Mouse (Mus musculus) layer of hippocampus, postnatal 36 days (tissue): Measurements from ENCODE around the gene Lhpp. TPM values are rescaled to one million over a fixed set of nuclear protein-coding genes. Genes with fewer than 3 reads are reported as not detected.
"Not testable (repeated sequence)": the region's sequence is repeated elsewhere in the genome, so short reads cannot be mapped to it uniquely, and the experiment has no call there.

Experiments used
- DNase-seq, 2 experiments: peaks; one replicate each; pipeline ENCODE4 v3.0.0; 2022
- total RNA-seq, 2 experiments: library from RNA; stranded (reverse); gene quantifications; 2 replicates each; pipeline ENCODE4 v1.2.3; 2021

The Lhpp gene
- total RNA-seq, 2 experiments from 2014 or later, result 25.5 to 26.0 TPM

DNA sequence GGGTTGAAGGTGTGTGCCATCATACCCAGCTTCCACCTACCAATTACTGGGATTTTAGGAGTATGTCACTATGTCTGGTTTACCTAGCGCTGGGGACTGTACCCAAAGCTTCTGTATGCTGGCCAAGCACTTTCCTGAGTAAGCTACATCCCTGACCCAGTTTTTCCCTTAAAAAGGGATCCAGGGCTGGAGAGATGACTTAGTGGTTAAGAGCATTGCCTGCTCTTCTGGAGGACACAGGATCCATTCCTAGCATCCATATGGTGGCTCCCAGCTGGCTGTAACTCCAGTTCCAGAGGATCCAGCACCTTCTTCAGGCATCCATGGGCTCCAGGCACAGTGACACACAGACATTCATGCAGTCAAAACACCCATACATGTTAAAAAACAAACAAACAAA lies 36.1 kb downstream of the Lhpp start:
- no peak for DNase-seq

DNA sequence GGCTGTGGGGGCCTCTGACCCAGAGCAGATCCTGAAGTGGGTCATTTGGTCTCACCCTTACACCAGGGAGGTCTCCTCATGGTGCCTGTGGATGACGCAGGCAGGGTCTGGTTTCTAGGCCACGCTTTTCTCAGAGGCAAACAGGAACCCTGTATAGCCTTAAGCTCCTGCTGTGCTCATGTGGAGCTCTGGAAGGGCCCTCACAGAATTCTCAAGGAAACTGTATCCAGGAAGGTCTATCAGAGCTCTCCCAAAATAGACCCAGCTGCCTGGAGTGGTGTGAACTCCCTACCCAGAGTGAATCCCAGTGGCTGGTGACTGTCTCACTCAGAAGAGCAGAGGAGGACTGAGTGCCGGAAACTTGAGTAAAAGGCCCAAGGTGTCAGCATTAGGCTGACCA lies 44.0 kb downstream of the Lhpp start:
- DNase-seq, result no peak

DNA sequence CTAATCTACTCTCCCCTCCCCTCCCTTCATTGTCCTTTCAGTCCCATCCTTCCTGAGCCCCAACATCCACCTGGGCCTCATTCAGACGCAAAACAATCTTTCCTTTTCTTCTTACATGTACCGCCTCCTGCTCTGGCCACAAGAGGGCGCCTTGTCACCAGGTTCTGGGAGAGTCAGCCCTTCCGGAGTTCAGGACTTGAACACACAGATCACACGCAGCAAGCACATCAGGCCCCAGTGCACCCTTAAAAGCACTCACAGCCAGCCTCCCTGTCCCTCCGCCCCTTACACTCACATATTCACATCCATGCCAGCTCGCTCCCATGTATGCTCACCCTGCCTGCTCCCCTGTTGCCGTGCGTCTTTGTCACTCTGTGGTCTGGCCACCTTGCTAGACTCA lies 45.6 kb downstream of the Lhpp start:
- DNase-seq, result peak; percentile 83 to 86

- DNase-seq, result peak; percentile 83 to 84
Measured at GRCm38 (mm10) chr7:132656548-132656947, 46.1 kb downstream of the Lhpp start.

GRCm38 (mm10) chr7:132657371-132658057 lies 47.1 kb downstream of the Lhpp start:
- DNase-seq, result no peak

DNA sequence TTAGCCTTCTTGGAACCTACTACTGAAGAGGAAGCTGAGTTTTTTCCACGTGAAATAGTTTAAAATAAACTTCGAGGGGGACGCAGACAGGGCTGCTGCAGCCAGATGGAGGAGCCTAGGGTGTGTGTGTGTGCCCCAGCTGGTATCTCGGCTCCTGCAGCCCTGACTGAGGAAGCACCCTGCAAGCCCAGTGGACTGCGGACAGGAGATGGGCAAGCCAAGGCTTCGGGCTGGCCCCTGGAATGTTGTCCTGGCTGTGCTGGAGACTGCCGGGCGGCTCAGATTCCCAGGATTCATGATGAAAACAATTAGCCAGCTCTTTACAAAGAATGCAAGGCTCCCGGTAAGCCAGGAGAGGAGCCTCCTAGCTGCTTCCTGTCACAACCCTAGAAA lies 47.6 kb downstream of the Lhpp start:
- DNase-seq, result no peak

DNA sequence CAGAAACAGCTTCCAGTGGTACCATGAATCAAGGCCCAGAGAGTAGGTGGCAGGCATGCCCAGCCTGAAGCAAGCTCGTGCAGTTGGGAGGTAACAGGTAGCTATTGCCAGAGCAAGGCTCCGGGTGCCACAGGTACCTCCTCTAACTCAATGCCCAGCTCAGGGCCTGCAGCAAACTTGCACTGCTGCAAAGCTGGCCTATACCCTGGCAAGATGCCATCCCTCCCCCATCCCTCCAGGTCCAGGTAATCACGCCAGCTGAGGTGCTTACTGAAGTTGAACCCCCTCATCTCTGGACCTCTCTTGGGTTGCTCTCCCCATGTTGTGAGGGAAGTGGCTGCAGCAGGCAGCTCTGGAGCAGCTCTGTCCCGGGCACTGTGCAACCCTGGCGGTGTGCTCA lies 48.2 kb downstream of the Lhpp start:
- DNase-seq, result no peak

DNA sequence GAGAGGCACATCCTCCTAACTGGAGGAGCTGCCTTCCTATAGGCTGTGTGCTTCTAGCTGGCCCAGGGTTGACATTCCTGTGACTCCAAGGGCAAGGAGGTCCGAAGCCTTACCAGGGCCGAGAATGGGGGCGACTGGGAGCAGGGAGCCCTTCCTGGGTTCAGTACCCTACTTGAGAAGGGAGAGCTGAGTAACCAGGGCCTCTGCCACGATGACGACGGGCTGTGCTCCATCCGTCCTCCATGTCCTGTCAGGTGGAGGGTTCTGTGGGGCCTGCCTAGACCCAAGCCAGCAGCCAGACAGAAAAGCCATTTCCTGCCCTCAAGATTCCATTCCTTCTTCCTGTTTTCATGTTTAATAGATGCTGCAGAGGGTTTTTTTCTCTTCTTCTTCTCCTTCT lies 49.2 kb downstream of the Lhpp start:
- DNase-seq, result no peak

- not testable (repeated sequence) for DNase-seq
Measured at GRCm38 (mm10) chr7:132662831-132663230, 52.4 kb downstream of the Lhpp start.

GRCm38 (mm10) chr7:132664815-132665214 lies 54.4 kb downstream of the Lhpp start:
- DNase-seq, result no peak

GRCm38 (mm10) chr7:132665664-132666382 lies 55.4 kb downstream of the Lhpp start:
- no peak for DNase-seq

DNA sequence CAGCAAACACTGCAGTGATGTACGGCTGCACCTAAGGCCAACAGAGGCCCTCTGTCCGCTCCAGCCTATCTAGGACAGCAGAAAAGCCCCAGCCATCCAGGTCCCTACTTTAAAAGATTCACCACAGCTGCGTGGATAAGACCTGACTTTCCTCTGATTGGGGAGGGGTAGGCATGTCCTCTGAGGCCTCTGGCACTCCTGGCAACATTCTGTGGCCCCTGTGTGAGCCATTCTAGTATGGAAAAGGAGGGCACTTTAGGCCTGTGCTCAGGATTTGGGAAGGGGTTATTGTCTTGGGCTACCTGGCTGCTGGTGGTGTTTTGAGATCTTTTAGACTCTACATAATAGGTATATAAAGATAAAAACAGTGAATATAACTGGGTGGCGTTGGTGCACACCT lies 56.1 kb downstream of the Lhpp start:
- no peak for DNase-seq

DNA sequence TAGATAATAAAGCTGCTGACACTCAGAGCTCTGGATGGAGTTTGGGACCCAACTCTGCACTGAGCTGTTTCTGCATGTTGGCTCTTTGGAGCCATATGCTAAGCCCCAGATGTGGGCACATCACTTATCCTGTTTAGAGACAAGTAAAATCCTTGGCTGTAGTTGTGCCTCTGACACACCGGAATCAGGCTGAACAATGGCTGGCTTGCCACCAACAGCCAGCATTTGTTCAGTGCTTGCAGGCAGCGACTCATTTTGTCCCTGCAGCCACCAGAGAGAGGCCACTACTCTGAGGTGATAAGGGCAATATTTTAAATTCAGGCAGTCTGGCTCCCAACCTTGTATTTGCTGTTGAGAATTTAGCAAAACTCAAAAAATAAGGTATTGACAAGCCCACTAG lies 58.2 kb downstream of the Lhpp start:
- no peak for DNase-seq

- DNase-seq, result no peak
Measured at GRCm38 (mm10) chr7:132669999-132670862, 59.8 kb downstream of the Lhpp start.

DNA sequence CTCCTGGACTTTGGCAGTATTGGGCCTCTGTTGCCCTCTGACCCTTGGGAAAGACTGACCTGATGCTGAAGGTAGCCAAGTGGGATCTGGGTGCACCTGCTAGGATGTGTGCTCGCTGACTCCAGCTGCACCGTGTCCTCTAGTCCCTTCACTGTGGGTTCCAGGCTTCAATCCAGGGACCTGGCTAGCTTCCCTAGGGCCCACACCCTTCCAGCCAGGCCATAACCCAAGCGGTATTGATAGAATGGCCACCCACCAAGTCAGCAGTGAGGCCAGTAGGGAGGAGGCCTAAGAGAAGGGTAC lies 60.4 kb downstream of the Lhpp start:
- DNase-seq, result no peak

- DNase-seq, result no peak
Measured at GRCm38 (mm10) chr7:132672481-132672959, 62.1 kb downstream of the Lhpp start.

DNA sequence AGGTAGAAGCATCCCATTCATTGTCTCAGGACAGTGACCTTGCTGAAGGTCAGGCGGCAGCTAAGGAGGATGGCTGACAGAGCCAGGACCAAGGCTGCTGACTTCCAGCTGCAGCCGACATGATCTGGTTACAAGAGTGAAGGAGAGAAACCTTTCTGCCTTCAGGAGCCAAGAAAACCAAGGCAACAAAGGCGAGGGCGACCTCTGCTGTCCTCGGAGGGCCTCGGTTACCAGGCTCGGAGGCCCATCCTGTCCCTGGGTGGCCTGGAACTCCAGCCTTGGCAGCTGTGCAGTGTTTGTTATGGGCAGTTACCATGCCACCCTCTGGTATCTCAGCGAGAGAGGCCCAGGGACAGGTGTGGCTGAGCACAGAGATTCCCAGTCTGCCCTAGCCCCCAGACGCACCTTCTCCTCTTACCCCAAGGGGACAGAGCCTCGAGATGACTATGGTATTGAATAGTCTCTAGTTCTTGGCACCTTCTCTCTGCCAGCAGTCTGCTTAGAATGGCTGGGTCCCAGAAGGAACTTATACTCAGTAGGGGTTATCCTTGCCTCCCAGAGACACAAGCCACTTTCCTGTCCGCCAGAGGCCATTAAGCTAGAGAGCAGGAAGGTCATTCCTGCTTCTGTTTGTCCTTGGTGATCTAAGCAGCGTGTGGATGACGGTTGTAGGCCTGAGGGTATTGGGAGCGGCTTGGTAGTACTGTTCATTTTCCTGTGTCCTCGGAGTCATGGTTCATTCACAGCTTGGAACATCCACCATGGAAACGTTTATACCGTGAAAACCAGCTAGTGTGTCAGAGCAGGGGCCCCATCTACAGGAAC lies 63.7 kb downstream of the Lhpp start:
- DNase-seq, result no peak

DNA sequence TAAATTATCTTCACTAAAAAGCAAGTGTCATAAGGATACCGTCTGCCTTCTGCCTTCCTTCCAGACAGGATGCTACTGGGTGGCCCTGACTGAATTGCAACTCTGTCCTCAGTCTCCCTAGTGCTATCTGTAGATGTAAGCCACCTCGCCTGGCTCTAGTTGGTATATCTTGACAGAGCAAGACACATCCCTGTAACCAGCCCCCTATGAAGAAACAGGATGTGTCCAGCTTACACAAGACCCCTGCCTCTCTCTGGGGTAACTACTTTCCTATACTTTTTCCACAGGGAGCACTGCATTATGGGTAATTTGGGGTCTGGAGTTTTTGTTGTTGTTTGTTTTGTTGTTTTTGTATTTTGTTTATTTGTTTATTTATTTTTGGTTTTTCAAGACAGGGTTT lies 65.5 kb downstream of the Lhpp start:
- no peak for DNase-seq

GRCm38 (mm10) chr7:132679117-132679516 lies 68.7 kb downstream of the Lhpp start:
- DNase-seq, result peak; percentile 44 to 53

GRCm38 (mm10) chr7:132679549-132679948 lies 69.1 kb downstream of the Lhpp start:
- DNase-seq, result no peak

- DNase-seq, result no peak
Measured at GRCm38 (mm10) chr7:132681296-132681695, 70.9 kb downstream of the Lhpp start.

GRCm38 (mm10) chr7:132681831-132682230 lies 71.4 kb downstream of the Lhpp start:
- no peak for DNase-seq
